Mouse (Mus musculus): ENCODE results near the gene Gm10718. TPM values are rescaled to one million over a fixed set of nuclear protein-coding genes. Genes with fewer than 3 reads are reported as not detected.
A peak's percentile ranks its signal among the peaks of the same experiment; 100 is the strongest.
"Not testable (repeated sequence)": the region's sequence is repeated elsewhere in the genome, so short reads cannot be mapped to it uniquely, and the experiment has no call there.

Gm10718 gene
- 0.22 and 0.26 TPM in 2 replicates for polyA plus RNA-seq (2012; rRNA removed)

DNA sequence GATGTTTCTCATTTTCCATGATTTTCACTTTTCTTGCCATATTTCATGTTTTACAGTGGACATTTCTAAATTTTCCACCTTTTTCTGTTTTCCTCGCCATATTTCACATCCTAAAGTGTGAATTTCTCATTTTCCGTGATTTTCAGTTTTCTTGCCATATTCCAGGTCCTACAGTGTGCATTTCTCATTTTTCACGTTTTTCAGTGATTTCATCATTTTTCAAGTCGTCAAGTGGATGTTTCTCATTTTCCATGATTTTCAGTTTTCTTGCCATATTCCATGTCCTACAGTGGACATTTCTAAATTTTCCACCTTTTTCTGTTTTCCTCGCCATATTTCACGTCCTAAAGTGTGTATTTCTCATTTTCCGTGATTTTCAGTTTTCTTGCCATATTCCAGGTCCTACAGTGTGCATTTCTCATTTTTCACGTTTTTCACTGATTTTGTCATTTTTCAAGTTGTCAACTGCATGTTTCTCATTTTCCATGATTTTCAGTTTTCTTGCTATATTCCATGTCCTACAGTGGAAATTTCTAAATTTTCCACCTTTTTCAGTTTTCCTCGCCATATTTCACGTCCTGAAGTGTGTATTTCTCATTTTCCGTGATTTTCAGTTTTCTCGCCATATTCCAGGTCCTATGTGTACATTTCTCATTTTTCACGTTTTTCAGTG lies at the start of gene Gm10718:
TSS of gene Gm10718 (plus strand) at position 236 of the 673 bp plus-strand sequence.
- 74% methylated on average over 12 of the region's 13 CpGs for WGBS
- H3K27ac ChIP-seq (ENCODE audit: insufficient read depth, low read length); H3K4me3 ChIP-seq (replicated peaks; ENCODE audit: insufficient read depth, low read depth, low read length); H3K4me1 ChIP-seq (ENCODE audit: control insufficient read depth, insufficient read depth, low read length); H3K27me3 ChIP-seq (ENCODE audit: control insufficient read depth, insufficient read depth, low read length): not testable (repeated sequence)
- DNase-seq, result peak; percentile 17 to 18

DNA sequence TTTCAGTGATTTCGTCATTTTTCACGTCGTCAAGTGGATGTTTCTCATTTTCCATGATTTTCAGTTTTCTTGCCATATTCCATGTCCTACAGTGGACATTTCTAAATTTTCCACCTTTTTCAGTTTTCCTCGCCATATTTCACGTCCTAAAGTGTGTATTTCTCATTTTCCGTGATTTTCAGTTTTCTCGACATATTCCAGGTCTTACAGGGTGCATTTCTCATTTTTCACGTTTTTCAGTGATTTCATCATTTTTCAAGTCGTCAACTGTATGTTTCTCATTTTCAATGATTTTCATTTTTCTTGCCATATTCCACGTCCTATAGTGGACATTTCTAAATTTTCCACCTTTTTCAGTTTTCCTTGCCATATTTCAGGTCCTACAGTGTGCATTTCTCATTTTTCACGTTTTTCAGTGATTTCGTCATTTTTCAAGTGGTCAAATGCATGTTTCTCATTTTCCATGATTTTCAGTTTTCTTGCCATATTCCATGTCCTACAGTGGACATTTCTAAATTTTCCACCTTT lies 22.8 kb upstream of the Gm10718 start, which contains the start of gene Gm10722:
TSS of gene Gm10722 (plus strand) at position 478 of the 528 bp plus-strand sequence.
- H3K4me3 ChIP-seq (replicated peaks; ENCODE audit: insufficient read depth, low read depth, low read length); H3K4me1 ChIP-seq (ENCODE audit: control insufficient read depth, insufficient read depth, low read length); H3K27ac ChIP-seq (ENCODE audit: insufficient read depth, low read length); H3K27me3 ChIP-seq (ENCODE audit: control insufficient read depth, insufficient read depth, low read length): not testable (repeated sequence)
- 74% methylated on average over 12 of the region's 12 CpGs for WGBS
- DNase-seq, result peak; percentile 5 to 17

DNA sequence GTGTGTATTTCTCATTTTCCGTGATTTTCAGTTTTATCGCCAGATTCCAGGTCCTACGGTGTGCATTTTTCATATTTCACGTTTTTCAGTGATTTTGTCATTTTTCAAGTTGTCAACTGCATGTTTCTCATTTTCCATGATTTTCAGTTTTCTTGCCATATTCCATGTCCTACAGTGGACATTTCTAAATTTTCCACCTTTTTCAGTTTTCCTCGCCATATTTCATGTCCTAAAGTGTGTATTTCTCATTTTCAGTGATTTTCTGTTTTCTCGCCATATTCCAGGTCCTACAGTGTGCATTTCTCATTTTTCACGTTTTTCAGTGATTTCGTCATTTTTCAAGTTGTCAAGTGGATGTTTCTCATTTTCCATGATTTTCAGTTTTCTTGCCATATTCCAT lies 22.3 kb upstream of the Gm10718 start:
- not testable (repeated sequence) for H3K4me3 ChIP-seq (replicated peaks; ENCODE audit: insufficient read depth, low read depth, low read length); H3K27me3 ChIP-seq (ENCODE audit: control insufficient read depth, insufficient read depth, low read length); H3K4me1 ChIP-seq (ENCODE audit: control insufficient read depth, insufficient read depth, low read length); H3K27ac ChIP-seq (ENCODE audit: insufficient read depth, low read length)
- 66% methylated on average over 8 of the region's 8 CpGs for WGBS
- peak; percentile 23 to 41 for DNase-seq

DNA sequence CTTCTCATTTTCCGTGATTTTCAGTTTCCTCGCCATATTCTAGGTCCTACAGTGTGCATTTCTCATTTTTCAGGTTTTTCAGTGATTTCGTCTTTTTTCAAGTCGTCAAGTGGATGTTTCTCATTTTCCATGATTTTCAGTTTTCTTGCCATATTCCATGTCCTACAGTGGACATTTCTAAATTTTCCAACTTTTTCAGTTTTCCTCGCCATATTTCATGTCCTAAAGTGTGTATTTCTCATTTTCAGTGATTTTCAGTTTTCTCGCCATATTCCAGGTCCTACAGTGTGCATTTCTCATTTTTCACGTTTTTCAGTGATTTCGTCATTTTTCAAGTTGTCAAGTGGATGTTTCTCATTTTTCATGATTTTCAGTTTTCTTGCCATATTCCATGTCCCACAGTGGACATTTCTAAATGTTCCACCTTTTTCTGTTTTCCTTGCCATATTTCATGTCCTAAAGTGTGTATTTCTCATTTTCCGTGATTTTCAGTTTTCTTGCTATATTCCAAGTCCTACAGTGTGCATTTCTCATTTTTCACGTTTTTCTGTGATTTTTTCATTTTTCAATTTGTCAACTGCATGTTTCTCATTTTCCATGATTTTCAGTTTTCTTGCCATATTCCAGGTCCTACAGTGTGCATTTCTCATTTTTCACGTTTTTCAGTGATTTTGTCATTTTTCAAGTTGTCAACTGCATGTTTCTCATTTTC lies 21.2 kb upstream of the Gm10718 start:
- not testable (repeated sequence) for H3K4me3 ChIP-seq (replicated peaks; ENCODE audit: insufficient read depth, low read depth, low read length); H3K27me3 ChIP-seq (ENCODE audit: control insufficient read depth, insufficient read depth, low read length); H3K4me1 ChIP-seq (ENCODE audit: control insufficient read depth, insufficient read depth, low read length); H3K27ac ChIP-seq (ENCODE audit: insufficient read depth, low read length)
- 70% methylated on average over 9 of the region's 11 CpGs for WGBS
- DNase-seq, result peak; percentile 93 to 99

DNA sequence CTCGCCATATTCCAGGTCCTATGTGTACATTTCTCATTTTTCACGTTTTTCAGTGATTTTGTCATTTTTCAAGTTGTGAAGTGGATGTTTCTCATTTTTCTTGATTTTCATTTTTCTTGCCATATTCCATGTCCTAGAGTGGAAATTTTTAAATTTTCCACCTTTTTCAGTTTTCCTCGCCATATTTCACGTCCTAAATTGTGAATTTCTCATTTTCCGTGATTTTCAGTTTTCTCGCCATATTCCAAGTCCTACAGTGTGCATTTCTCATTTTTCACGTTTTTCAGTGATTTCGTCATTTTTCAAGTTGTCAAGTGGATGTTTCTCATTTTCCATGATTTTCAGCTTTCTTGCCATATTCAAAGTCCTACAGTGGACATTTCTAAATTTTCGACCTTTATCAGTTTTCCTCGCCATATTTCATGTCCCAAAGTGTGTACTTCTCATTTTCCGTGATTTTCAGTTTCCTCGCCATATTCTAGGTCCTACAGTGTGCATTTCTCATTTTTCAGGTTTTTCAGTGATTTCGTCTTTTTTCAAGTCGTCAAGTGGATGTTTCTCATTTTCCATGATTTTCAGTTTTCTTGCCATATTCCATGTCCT lies 20.5 kb upstream of the Gm10718 start, which contains the start of gene Gm11168:
TSS of gene Gm11168 (plus strand) at position 553 of the 603 bp plus-strand sequence.
- not testable (repeated sequence) for H3K27me3 ChIP-seq (ENCODE audit: control insufficient read depth, insufficient read depth, low read length); H3K27ac ChIP-seq (ENCODE audit: insufficient read depth, low read length); H3K4me1 ChIP-seq (ENCODE audit: control insufficient read depth, insufficient read depth, low read length); H3K4me3 ChIP-seq (replicated peaks; ENCODE audit: insufficient read depth, low read depth, low read length); DNase-seq
- WGBS, result 75% methylated on average over 6 of the region's 14 CpGs

DNA sequence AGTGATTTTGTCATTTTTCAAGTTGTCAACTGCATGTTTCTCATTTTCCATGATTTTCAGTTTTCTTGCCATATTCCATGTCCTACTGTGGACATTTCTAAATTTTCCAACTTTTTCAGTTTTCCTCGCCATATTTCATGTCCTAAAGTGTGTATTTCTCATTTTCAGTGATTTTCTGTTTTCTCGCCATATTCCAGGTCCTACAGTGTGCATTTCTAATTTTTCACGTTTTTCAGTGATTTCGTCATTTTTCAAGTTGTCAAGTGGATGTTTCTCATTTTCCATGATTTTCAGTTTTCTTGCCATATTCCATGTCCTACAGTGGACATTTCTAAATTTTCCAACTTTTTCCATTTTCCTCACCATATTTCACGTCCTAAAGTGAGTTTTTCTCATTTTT lies 17.2 kb upstream of the Gm10718 start:
- not testable (repeated sequence) for H3K27me3 ChIP-seq (ENCODE audit: control insufficient read depth, insufficient read depth, low read length); DNase-seq; H3K4me3 ChIP-seq (replicated peaks; ENCODE audit: insufficient read depth, low read depth, low read length); H3K27ac ChIP-seq (ENCODE audit: insufficient read depth, low read length); H3K4me1 ChIP-seq (ENCODE audit: control insufficient read depth, insufficient read depth, low read length)
- 80% methylated on average over 1 of the region's 5 CpGs for WGBS

DNA sequence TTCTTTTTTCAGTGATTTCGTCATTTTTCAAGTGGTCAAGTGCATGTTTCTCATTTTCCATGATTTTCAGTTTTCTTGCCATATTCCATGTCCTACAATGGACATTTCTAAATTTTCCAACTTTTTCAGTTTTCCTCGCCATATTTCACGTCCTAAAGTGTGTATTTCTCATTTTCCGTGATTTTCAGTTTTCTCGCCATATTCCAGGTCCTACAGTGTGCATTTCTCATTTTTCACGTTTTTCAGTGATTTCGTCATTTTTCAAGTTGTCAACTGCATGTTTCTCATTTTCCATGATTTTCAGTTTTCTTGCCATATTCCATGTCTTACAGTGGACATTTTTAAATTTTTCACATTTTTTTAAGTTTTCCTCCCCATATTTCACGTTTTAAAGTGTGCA lies 16.7 kb upstream of the Gm10718 start:
- WGBS, result 76% methylated on average over 8 of the region's 8 CpGs
- H3K27me3 ChIP-seq (ENCODE audit: control insufficient read depth, insufficient read depth, low read length); H3K4me3 ChIP-seq (replicated peaks; ENCODE audit: insufficient read depth, low read depth, low read length); H3K27ac ChIP-seq (ENCODE audit: insufficient read depth, low read length); H3K4me1 ChIP-seq (ENCODE audit: control insufficient read depth, insufficient read depth, low read length): not testable (repeated sequence)
- peak; percentile 73 to 85 for DNase-seq

DNA sequence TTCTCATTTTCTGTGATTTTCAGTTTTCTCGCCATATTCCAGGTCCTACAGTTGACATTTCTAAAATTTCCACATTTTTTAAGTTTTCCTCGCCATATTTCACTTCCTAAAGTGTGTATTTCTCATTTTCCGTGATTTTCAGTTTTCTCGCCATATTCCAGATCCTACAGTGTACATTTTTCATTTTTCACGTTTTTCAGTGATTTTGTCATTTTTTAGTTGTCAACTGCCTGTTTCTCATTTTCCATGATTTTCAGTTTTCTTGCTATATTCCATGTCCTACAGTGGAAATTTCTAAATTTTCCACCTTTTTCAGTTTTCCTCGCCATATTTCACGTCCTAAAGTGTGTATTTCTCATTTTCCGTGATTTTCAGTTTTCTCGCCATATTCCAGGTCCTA lies 16.1 kb upstream of the Gm10718 start:
- not testable (repeated sequence) for H3K27me3 ChIP-seq (ENCODE audit: control insufficient read depth, insufficient read depth, low read length); H3K4me1 ChIP-seq (ENCODE audit: control insufficient read depth, insufficient read depth, low read length); H3K27ac ChIP-seq (ENCODE audit: insufficient read depth, low read length); H3K4me3 ChIP-seq (replicated peaks; ENCODE audit: insufficient read depth, low read depth, low read length); DNase-seq
- WGBS, result 77% methylated on average over 8 of the region's 9 CpGs

DNA sequence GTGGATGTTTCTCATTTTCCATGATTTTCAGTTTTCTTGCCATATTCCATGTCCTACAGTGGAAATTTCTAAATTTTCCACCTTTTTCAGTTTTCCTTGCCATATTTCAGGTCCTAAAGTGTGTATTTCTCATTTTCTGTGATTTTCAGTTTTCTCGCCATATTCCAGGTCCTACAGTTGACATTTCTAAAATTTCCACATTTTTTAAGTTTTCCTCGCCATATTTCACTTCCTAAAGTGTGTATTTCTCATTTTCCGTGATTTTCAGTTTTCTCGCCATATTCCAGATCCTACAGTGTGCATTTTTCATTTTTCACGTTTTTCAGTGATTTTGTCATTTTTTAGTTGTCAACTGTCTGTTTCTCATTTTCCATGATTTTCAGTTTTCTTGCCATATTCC lies 14.0 kb upstream of the Gm10718 start:
- not testable (repeated sequence) for H3K27ac ChIP-seq (ENCODE audit: insufficient read depth, low read length); H3K4me3 ChIP-seq (replicated peaks; ENCODE audit: insufficient read depth, low read depth, low read length); H3K27me3 ChIP-seq (ENCODE audit: control insufficient read depth, insufficient read depth, low read length); H3K4me1 ChIP-seq (ENCODE audit: control insufficient read depth, insufficient read depth, low read length); DNase-seq
- no CpG with 5 or more reads among the region's 5 CpGs for WGBS

DNA sequence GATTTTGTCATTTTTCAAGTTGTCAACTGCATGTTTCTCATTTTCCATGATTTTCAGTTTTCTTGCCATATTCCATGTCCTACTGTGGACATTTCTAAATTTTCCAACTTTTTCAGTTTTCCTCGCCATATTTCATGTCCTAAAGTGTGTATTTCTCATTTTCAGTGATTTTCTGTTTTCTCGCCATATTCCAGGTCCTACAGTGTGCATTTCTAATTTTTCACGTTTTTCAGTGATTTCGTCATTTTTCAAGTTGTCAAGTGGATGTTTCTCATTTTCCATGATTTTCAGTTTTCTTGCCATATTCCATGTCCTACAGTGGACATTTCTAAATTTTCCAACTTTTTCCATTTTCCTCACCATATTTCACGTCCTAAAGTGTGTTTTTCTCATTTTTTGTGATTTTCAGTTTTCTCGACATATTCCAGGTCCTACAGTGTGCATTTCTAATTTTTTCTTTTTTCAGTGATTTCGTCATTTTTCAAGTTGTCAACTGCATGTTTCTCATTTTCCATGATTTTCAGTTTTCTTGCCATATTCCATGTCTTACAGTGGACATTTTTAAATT lies 11.2 kb upstream of the Gm10718 start:
- not testable (repeated sequence) for DNase-seq; H3K27me3 ChIP-seq (ENCODE audit: control insufficient read depth, insufficient read depth, low read length)
- WGBS, result 84% methylated on average over 3 of the region's 7 CpGs

DNA sequence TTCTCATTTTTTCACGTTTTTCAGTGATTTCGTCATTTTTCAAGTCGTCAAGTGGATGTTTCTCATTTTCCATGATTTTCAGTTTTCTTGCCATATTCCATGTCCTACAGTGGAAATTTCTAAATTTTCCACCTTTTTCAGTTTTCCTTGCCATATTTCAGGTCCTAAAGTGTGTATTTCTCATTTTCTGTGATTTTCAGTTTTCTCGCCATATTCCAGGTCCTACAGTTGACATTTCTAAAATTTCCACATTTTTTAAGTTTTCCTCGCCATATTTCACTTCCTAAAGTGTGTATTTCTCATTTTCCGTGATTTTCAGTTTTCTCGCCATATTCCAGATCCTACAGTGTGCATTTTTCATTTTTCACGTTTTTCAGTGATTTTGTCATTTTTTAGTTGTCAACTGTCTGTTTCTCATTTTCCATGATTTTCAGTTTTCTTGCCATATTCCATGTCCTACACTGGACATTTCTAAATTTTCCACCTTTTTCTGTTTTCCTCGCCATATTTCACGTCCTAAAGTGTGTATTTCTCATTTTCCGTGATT lies 10.5 kb upstream of the Gm10718 start, which contains the start of gene Gm10721:
TSS of gene Gm10721 (plus strand) at position 408 of the 547 bp plus-strand sequence.
- WGBS, result no CpG with 5 or more reads among the region's 11 CpGs
- not testable (repeated sequence) for H3K4me1 ChIP-seq (ENCODE audit: control insufficient read depth, insufficient read depth, low read length); H3K27me3 ChIP-seq (ENCODE audit: control insufficient read depth, insufficient read depth, low read length); H3K27ac ChIP-seq (ENCODE audit: insufficient read depth, low read length); DNase-seq; H3K4me3 ChIP-seq (replicated peaks; ENCODE audit: insufficient read depth, low read depth, low read length)

More for the DNA sequence above, 11.2 kb upstream of the Gm10718 start:
- H3K4me3 ChIP-seq (replicated peaks; ENCODE audit: insufficient read depth, low read depth, low read length); H3K4me1 ChIP-seq (ENCODE audit: control insufficient read depth, insufficient read depth, low read length); H3K27ac ChIP-seq (ENCODE audit: insufficient read depth, low read length): not testable (repeated sequence)

DNA sequence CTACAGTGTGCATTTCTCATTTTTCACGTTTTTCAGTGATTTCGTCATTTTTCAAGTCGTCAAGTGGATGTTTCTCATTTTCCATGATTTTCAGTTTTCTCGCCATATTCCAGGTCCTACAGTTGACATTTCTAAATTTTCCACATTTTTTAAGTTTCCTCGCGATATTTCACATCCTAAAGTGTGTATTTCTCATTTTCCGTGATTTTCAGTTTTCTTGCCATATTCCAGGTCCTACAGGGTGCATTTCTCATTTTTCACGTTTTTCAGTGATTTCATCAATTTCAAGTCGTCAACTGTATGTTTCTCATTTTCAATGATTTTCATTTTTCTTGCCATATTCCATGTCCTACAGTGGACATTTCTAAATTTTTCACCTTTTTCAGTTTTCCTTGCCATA lies 8.0 kb upstream of the Gm10718 start, which contains the start of gene Gm10720:
TSS of gene Gm10720 (plus strand) at position 301 of the 400 bp plus-strand sequence.
- H3K4me3 ChIP-seq (replicated peaks; ENCODE audit: insufficient read depth, low read depth, low read length); H3K27me3 ChIP-seq (ENCODE audit: control insufficient read depth, insufficient read depth, low read length); H3K4me1 ChIP-seq (ENCODE audit: control insufficient read depth, insufficient read depth, low read length); H3K27ac ChIP-seq (ENCODE audit: insufficient read depth, low read length); DNase-seq: not testable (repeated sequence)
- 70% methylated on average over 5 of the region's 9 CpGs for WGBS
